9 mouse cellular contexts compared by ENCODE assay signal in genomic region chr7:118848796-118849195, GRCm38 (mm10). TPM values are rescaled to one million over a fixed set of nuclear protein-coding genes. Genes with fewer than 3 reads are reported as not detected.
DNase-seq lines count a peak whose midpoint lies in the region; ATAC-seq lines count a peak whose summit lies in the region.
"Had no signal": no experiment of that assay in that cellular context is flagged by ENCODE, and none has a peak within 500 bp of the region (broad histone marks: within the 10 kb centered on the region; RNA-seq: fewer than 3 reads in every experiment).

No protein-coding gene starts in this region.

- no peaks in the 10 kb centered on the region for H3K9me3 ChIP-seq in hindbrain, embryonic 10.5 days
- no peaks in the 10 kb centered on the region for H3K9me3 ChIP-seq in hindbrain, embryonic 14.5 days (ENCODE audit: control insufficient read depth, low read length)
- no peaks in the 10 kb centered on the region for H3K9me3 ChIP-seq in embryonic facial prominence, embryonic 14.5 days (ENCODE audit: control insufficient read depth, low read length)
- H3K9me3 ChIP-seq in midbrain, embryonic 15.5 days, result no peaks in the 10 kb centered on the region
- H3K9me3 ChIP-seq: forebrain, embryonic 10.5 days had no signal

- H3K4me3 ChIP-seq in hindbrain, embryonic 10.5 days, result no peak overlapping the region
- H3K4me3 ChIP-seq in hindbrain, embryonic 14.5 days (replicated peaks; ENCODE audit: low read length), result no peak overlapping the region
- no peak overlapping the region for H3K4me3 ChIP-seq in embryonic facial prominence, embryonic 14.5 days (ENCODE audit: low read depth, low read length)
- H3K4me3 ChIP-seq in midbrain, embryonic 15.5 days, result no peak overlapping the region
- H3K4me3 ChIP-seq: forebrain, embryonic 10.5 days had no signal

- H3K36me3 ChIP-seq in hindbrain, embryonic 10.5 days, result peaks cover 100% of the 10 kb centered on the region
- peaks cover 95% of the 10 kb centered on the region for H3K36me3 ChIP-seq in hindbrain, embryonic 14.5 days (replicated peaks; ENCODE audit: control insufficient read depth, insufficient read depth)
- peaks cover 84% of the 10 kb centered on the region for H3K36me3 ChIP-seq in embryonic facial prominence, embryonic 14.5 days (ENCODE audit: control insufficient read depth, insufficient read depth, low read length)
- peaks cover 67% of the 10 kb centered on the region for H3K36me3 ChIP-seq in midbrain, embryonic 15.5 days (replicated peaks)

- no peak overlapping the region for H3K9ac ChIP-seq in hindbrain, embryonic 14.5 days
- no peak overlapping the region for H3K9ac ChIP-seq in embryonic facial prominence, embryonic 14.5 days (ENCODE audit: low read depth, low read length)
- H3K9ac ChIP-seq in midbrain, embryonic 15.5 days, result no peak overlapping the region

- no peak overlapping the region for H3K4me2 ChIP-seq in hindbrain, embryonic 14.5 days (replicated peaks)
- H3K4me2 ChIP-seq in embryonic facial prominence, embryonic 14.5 days (ENCODE audit: low read depth, low read length), result no peak overlapping the region
- H3K4me2 ChIP-seq in midbrain, embryonic 15.5 days, result no peak overlapping the region

- no peak for ATAC-seq in hindbrain, embryonic 14.5 days (ENCODE audit: low FRiP score)
- ATAC-seq in embryonic facial prominence, embryonic 14.5 days (ENCODE audit: low read depth), result peak; percentile 73
- no peak for ATAC-seq in midbrain, embryonic 15.5 days (replicated peaks)

- peak; percentile 27 for DNase-seq in hindbrain, embryonic 10.5 days (ENCODE audit: low spot score)
- DNase-seq in hindbrain, embryonic 14.5 days (ENCODE audit: low spot score), result no peak
- peak; percentile 53 for DNase-seq in embryonic facial prominence, embryonic 14.5 days (ENCODE audit: low spot score)
- DNase-seq in kidney, postnatal 36 days, result peak; percentile 69 to 77
- peak; percentile 57 for DNase-seq in testis, postnatal 10 days (ENCODE audit: low spot score)
- DNase-seq in retina, postnatal 1 day, result no peak
- no peak for DNase-seq in layer of hippocampus, adult 9-11 months

- peaks cover 2% of the 10 kb centered on the region; the same call in 1 of the 2 replicates for H3K4me1 ChIP-seq in hindbrain, embryonic 10.5 days (replicated peaks)
- no peaks in the 10 kb centered on the region for H3K4me1 ChIP-seq in hindbrain, embryonic 14.5 days (replicated peaks; ENCODE audit: control insufficient read depth, insufficient read depth, low read length)
- H3K4me1 ChIP-seq in embryonic facial prominence, embryonic 14.5 days (ENCODE audit: control insufficient read depth, insufficient read depth, low read length), result no peaks in the 10 kb centered on the region
- peaks cover 6% of the 10 kb centered on the region for H3K4me1 ChIP-seq in midbrain, embryonic 15.5 days

- no peaks in the 10 kb centered on the region for H3K27me3 ChIP-seq in hindbrain, embryonic 10.5 days (ENCODE audit: insufficient read depth, poor library complexity, severe bottlenecking)
- no peaks in the 10 kb centered on the region for H3K27me3 ChIP-seq in hindbrain, embryonic 14.5 days (ENCODE audit: control insufficient read depth, insufficient read depth, low read length)
- no peaks in the 10 kb centered on the region for H3K27me3 ChIP-seq in embryonic facial prominence, embryonic 14.5 days (replicated peaks; ENCODE audit: control insufficient read depth, insufficient read depth, low read length)
- no peaks in the 10 kb centered on the region for H3K27me3 ChIP-seq in midbrain, embryonic 15.5 days (replicated peaks)

- H3K27ac ChIP-seq in hindbrain, embryonic 10.5 days, result no peak overlapping the region
- H3K27ac ChIP-seq in hindbrain, embryonic 14.5 days, result no peak overlapping the region
- H3K27ac ChIP-seq in embryonic facial prominence, embryonic 14.5 days (replicated peaks; ENCODE audit: low read depth, low read length), result no peak overlapping the region
- H3K27ac ChIP-seq in midbrain, embryonic 15.5 days, result no peak overlapping the region
- H3K27ac ChIP-seq: forebrain, embryonic 10.5 days had no signal

- WGBS in hindbrain, embryonic 10.5 days, result 83% methylated on average over 10 of the region's 10 CpGs
- WGBS in hindbrain, embryonic 14.5 days, result 92% methylated on average over 10 of the region's 10 CpGs
- WGBS in embryonic facial prominence, embryonic 14.5 days, result 65% methylated on average over 10 of the region's 10 CpGs
- WGBS in midbrain, embryonic 15.5 days, result 89% methylated on average over 10 of the region's 10 CpGs

RNA-seq across cellular contexts. Expression of gene Iqck, which starts 6.8 kb away (rescaled TPM):
- polyA plus RNA-seq in hindbrain, embryonic 10.5 days (2016; fragmentation: Nextera tagmentation; extraction: Ambion mirVana), result 6.7 and 9.6 TPM in 2 replicates
- polyA plus RNA-seq in hindbrain, embryonic 14.5 days (2014; fragmentation: Nextera tagmentation; extraction: Ambion mirVana), result 4.4 and 4.5 TPM in 2 replicates
- 3.2 and 4.5 TPM in 2 replicates for polyA plus RNA-seq in embryonic facial prominence, embryonic 14.5 days (2014; fragmentation: Nextera tagmentation; extraction: Ambion mirVana)
- polyA plus RNA-seq in midbrain, embryonic 15.5 days (2015; fragmentation: Nextera tagmentation; extraction: Ambion mirVana), result 4.4 and 4.9 TPM in 2 replicates

RNA-seq across cellular contexts. Expression of gene Knop1, which starts 7.3 kb away (rescaled TPM):
- polyA plus RNA-seq in hindbrain, embryonic 10.5 days (2016; fragmentation: Nextera tagmentation; extraction: Ambion mirVana), result 105 and 137 TPM in 2 replicates
- polyA plus RNA-seq in hindbrain, embryonic 14.5 days (2014; fragmentation: Nextera tagmentation; extraction: Ambion mirVana), result 55.0 and 64.8 TPM in 2 replicates
- 74.2 and 83.4 TPM in 2 replicates for polyA plus RNA-seq in embryonic facial prominence, embryonic 14.5 days (2014; fragmentation: Nextera tagmentation; extraction: Ambion mirVana)
- 69.0 and 70.6 TPM in 2 replicates for polyA plus RNA-seq in midbrain, embryonic 15.5 days (2015; fragmentation: Nextera tagmentation; extraction: Ambion mirVana)

Comparison
In these comparisons a context has a peak if more than half of its experiments do, and no peak if none do; other contexts are left out.
1. DNase-seq: peak in hindbrain, embryonic 10.5 days (single experiment), embryonic facial prominence, embryonic 14.5 days (single experiment), kidney, postnatal 36 days (2 of 2) and testis, postnatal 10 days (single experiment); none in hindbrain, embryonic 14.5 days (single experiment), retina, postnatal 1 day (single experiment) and layer of hippocampus, adult 9-11 months (single experiment).